Comparison of ENCODE assay signal across 9 mouse cellular contexts in the genomic region with DNA sequence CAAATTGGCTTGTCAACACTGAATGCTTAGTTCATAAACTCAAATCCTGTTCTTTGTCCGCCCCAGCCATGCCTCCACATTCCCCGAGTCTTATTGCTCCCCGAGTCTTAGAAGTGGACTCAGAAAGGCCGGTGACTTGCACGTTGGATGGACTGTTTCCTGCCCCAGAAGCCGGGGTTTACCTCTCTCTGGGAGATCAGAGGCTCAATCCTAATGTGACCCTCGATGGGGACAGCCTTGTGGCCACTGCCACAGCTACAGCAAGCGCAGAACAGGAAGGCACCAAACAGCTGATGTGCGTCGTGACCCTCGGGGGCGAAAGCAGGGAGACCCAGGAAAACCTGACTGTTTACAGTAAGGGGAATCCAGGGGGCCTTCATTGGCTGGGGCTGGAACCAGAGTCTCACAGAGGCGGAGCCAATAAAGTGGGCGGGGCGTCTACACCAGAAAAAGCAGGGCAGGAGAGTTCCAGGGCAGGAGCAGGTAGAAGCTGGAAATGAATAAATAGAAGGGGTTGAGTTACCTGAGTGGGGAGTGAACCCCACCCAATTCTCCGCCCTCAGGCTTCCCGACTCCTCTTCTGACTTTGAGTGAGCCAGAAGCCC. TPM values are rescaled to one million over a fixed set of nuclear protein-coding genes. Genes with fewer than 3 reads are reported as not detected.
DNase-seq lines count a peak whose midpoint lies in the region; ATAC-seq and TF ChIP-seq lines count a peak whose summit lies in the region.
"Had no signal": no experiment of that assay in that cellular context is flagged by ENCODE, and none has a peak within 500 bp of the region (broad histone marks: within the 10 kb centered on the region; RNA-seq: fewer than 3 reads in every experiment).

No protein-coding gene starts in this region.

- H3K27ac ChIP-seq in forebrain, postnatal 0 days (ENCODE audit: low read depth, low read length): no peak overlapping the region
- H3K27ac ChIP-seq in forebrain, embryonic 16.5 days (ENCODE audit: low read length): no peak overlapping the region
- H3K27ac ChIP-seq in midbrain, embryonic 11.5 days (ENCODE audit: low read depth, low read length): no peak overlapping the region
- no peak overlapping the region for H3K27ac ChIP-seq in midbrain, embryonic 14.5 days (replicated peaks; ENCODE audit: low read depth, low read length)
- H3K27ac ChIP-seq in stomach, embryonic 15.5 days: no peak overlapping the region

- H3K4me3 ChIP-seq in forebrain, postnatal 0 days (ENCODE audit: low read depth, low read length): no peak overlapping the region
- no peak overlapping the region for H3K4me3 ChIP-seq in forebrain, embryonic 16.5 days (replicated peaks; ENCODE audit: low read length)
- no peak overlapping the region for H3K4me3 ChIP-seq in midbrain, embryonic 11.5 days (ENCODE audit: low read depth, low read length)
- no peak overlapping the region for H3K4me3 ChIP-seq in midbrain, embryonic 14.5 days (replicated peaks; ENCODE audit: low read depth, low read length)
- no peak overlapping the region for H3K4me3 ChIP-seq in stomach, embryonic 15.5 days (replicated peaks)
- H3K4me3 ChIP-seq: heart, embryonic 12.5 days had no signal

- TF ChIP-seq CTCF in forebrain, postnatal 0 days (IDR thresholded peaks at IDR 0.05; ENCODE audit: low read depth): no peak

- no peaks in the 10 kb centered on the region for H3K36me3 ChIP-seq in forebrain, postnatal 0 days (ENCODE audit: insufficient read depth)
- H3K36me3 ChIP-seq in forebrain, embryonic 16.5 days (ENCODE audit: control insufficient read depth, insufficient read depth): no peaks in the 10 kb centered on the region
- no peaks in the 10 kb centered on the region for H3K36me3 ChIP-seq in midbrain, embryonic 11.5 days (ENCODE audit: control insufficient read depth, insufficient read depth, low read length)
- no peaks in the 10 kb centered on the region for H3K36me3 ChIP-seq in midbrain, embryonic 14.5 days (ENCODE audit: control insufficient read depth, insufficient read depth, low read length)
- H3K36me3 ChIP-seq in stomach, embryonic 15.5 days: no peaks in the 10 kb centered on the region
- H3K36me3 ChIP-seq: heart, embryonic 12.5 days had no signal

- no peak overlapping the region for H3K9ac ChIP-seq in forebrain, postnatal 0 days
- no peak overlapping the region for H3K9ac ChIP-seq in forebrain, embryonic 16.5 days (replicated peaks; ENCODE audit: low read depth, low read length)
- no peak overlapping the region for H3K9ac ChIP-seq in midbrain, embryonic 11.5 days (ENCODE audit: low read length)
- no peak overlapping the region for H3K9ac ChIP-seq in midbrain, embryonic 14.5 days (replicated peaks; ENCODE audit: low read length)
- H3K9ac ChIP-seq in stomach, embryonic 15.5 days: no peak overlapping the region
- H3K9ac ChIP-seq: heart, embryonic 12.5 days had no signal

- H3K9me3 ChIP-seq in forebrain, postnatal 0 days (ENCODE audit: low read length): no peaks in the 10 kb centered on the region
- H3K9me3 ChIP-seq in forebrain, embryonic 16.5 days (ENCODE audit: control insufficient read depth, low read length): no peaks in the 10 kb centered on the region
- no peaks in the 10 kb centered on the region for H3K9me3 ChIP-seq in midbrain, embryonic 11.5 days (ENCODE audit: control insufficient read depth, low read length)
- no peaks in the 10 kb centered on the region for H3K9me3 ChIP-seq in midbrain, embryonic 14.5 days (ENCODE audit: control insufficient read depth, low read length)
- H3K9me3 ChIP-seq in stomach, embryonic 15.5 days: no peaks in the 10 kb centered on the region

- no peak for ATAC-seq in forebrain, postnatal 0 days
- no peak for ATAC-seq in forebrain, embryonic 16.5 days
- no peak for ATAC-seq in midbrain, embryonic 11.5 days (ENCODE audit: low FRiP score)
- ATAC-seq in midbrain, embryonic 14.5 days (ENCODE audit: low FRiP score, low TSS enrichment): no peak
- ATAC-seq in stomach, embryonic 15.5 days (ENCODE audit: insufficient read depth, low FRiP score, low read depth): no peak

- peaks cover 13% of the 10 kb centered on the region for H3K4me1 ChIP-seq in forebrain, postnatal 0 days (ENCODE audit: insufficient read depth)
- peaks cover 51% of the 10 kb centered on the region for H3K4me1 ChIP-seq in forebrain, embryonic 16.5 days (replicated peaks; ENCODE audit: control insufficient read depth, insufficient read depth, low read length)
- peaks cover 32% of the 10 kb centered on the region for H3K4me1 ChIP-seq in midbrain, embryonic 11.5 days (ENCODE audit: control insufficient read depth, insufficient read depth, low read length)
- H3K4me1 ChIP-seq in midbrain, embryonic 14.5 days (ENCODE audit: control insufficient read depth, insufficient read depth, low read length): peaks cover 21% of the 10 kb centered on the region
- H3K4me1 ChIP-seq in stomach, embryonic 15.5 days: peaks cover 51% of the 10 kb centered on the region

- peaks cover 64% of the 10 kb centered on the region for H3K27me3 ChIP-seq in forebrain, postnatal 0 days (ENCODE audit: insufficient read depth, low read length)
- H3K27me3 ChIP-seq in forebrain, embryonic 16.5 days (replicated peaks; ENCODE audit: control insufficient read depth, insufficient read depth, low read length): peaks cover 87% of the 10 kb centered on the region
- H3K27me3 ChIP-seq in midbrain, embryonic 11.5 days (ENCODE audit: control insufficient read depth, insufficient read depth, low read length): peaks cover 96% of the 10 kb centered on the region
- H3K27me3 ChIP-seq in midbrain, embryonic 14.5 days (ENCODE audit: control insufficient read depth, insufficient read depth, low read length): peaks cover 99% of the 10 kb centered on the region
- H3K27me3 ChIP-seq in stomach, embryonic 15.5 days (replicated peaks): peaks cover 84% of the 10 kb centered on the region

- 0 out of 2 replicates have a peak overlapping the region, but pooled peaks have one; percentile 2 for H3K4me2 ChIP-seq in forebrain, postnatal 0 days (ENCODE audit: low read depth)
- no peak overlapping the region for H3K4me2 ChIP-seq in forebrain, embryonic 16.5 days (ENCODE audit: low read length)
- no peak overlapping the region for H3K4me2 ChIP-seq in midbrain, embryonic 11.5 days
- H3K4me2 ChIP-seq in midbrain, embryonic 14.5 days (ENCODE audit: low read length): no peak overlapping the region
- 0 out of 2 replicates have a peak overlapping the region, but pooled peaks have one; percentile 13 for H3K4me2 ChIP-seq in stomach, embryonic 15.5 days

- DNase-seq in forebrain, postnatal 0 days: no peak
- peak; percentile 89 for DNase-seq in midbrain, embryonic 11.5 days (ENCODE audit: low spot score, missing footprints)
- DNase-seq in midbrain, embryonic 14.5 days: no peak
- DNase-seq in kidney, postnatal 4 days: peak; percentile 57 to 62
- no peak for DNase-seq in adrenal gland, adult 8-10 months
- no peak for DNase-seq in layer of hippocampus, adult 9-11 months

- 7% methylated on average over 17 of the region's 17 CpGs for WGBS in forebrain, postnatal 0 days
- 4% methylated on average over 17 of the region's 17 CpGs for WGBS in forebrain, embryonic 16.5 days
- WGBS in midbrain, embryonic 11.5 days: 3% methylated on average over 17 of the region's 17 CpGs
- 3% methylated on average over 17 of the region's 17 CpGs for WGBS in midbrain, embryonic 14.5 days
- WGBS in stomach, embryonic 15.5 days: 5% methylated on average over 17 of the region's 17 CpGs

RNA-seq across cellular contexts. Expression of gene Icam5, which starts 2.7 kb away (rescaled TPM):
- total RNA-seq in forebrain, postnatal 0 days (2014; rRNA removed): 17.2 and 19.4 TPM in 2 replicates
- 8.2 and 10.3 TPM in 2 replicates for polyA plus RNA-seq in forebrain, postnatal 0 days (2015; fragmentation: Nextera tagmentation; extraction: Ambion mirVana)
- polyA plus RNA-seq in forebrain, embryonic 16.5 days (2015; fragmentation: Nextera tagmentation; extraction: Ambion mirVana): 2.3 and 2.4 TPM in 2 replicates
- not detected in 2 replicates for polyA plus RNA-seq in midbrain, embryonic 11.5 days (2014; fragmentation: Nextera tagmentation; extraction: Ambion mirVana)
- 0.71 and 1.0 TPM in 2 replicates for polyA plus RNA-seq in midbrain, embryonic 14.5 days (2014; fragmentation: Nextera tagmentation; extraction: Ambion mirVana)
- 0.05 and 0.21 TPM in 2 replicates for polyA plus RNA-seq in stomach, embryonic 15.5 days (2015; fragmentation: Nextera tagmentation; extraction: Ambion mirVana)
- under 1 TPM; 0.23 to 0.94 (median 0.50) TPM for total RNA-seq in adrenal gland, adult 8-10 months (2022)
- polyA plus RNA-seq: heart, embryonic 12.5 days had no signal

RNA-seq across cellular contexts. Expression of gene Icam4, which starts 5.4 kb away (rescaled TPM):
- not detected in 2 replicates for total RNA-seq in forebrain, postnatal 0 days (2014; rRNA removed)
- polyA plus RNA-seq in forebrain, postnatal 0 days (2015; fragmentation: Nextera tagmentation; extraction: Ambion mirVana): not detected in 2 replicates
- not detected in 2 replicates for polyA plus RNA-seq in forebrain, embryonic 16.5 days (2015; fragmentation: Nextera tagmentation; extraction: Ambion mirVana)
- 5.4 and 9.2 TPM in 2 replicates for polyA plus RNA-seq in midbrain, embryonic 11.5 days (2014; fragmentation: Nextera tagmentation; extraction: Ambion mirVana)
- not detected in 2 replicates for polyA plus RNA-seq in midbrain, embryonic 14.5 days (2014; fragmentation: Nextera tagmentation; extraction: Ambion mirVana)
- polyA plus RNA-seq in stomach, embryonic 15.5 days (2015; fragmentation: Nextera tagmentation; extraction: Ambion mirVana): 6.6 and 16.2 TPM in 2 replicates
- total RNA-seq in adrenal gland, adult 8-10 months (2022): 1 to 10 TPM; 1.6 to 7.8 (median 5.4) TPM

RNA-seq across cellular contexts. Expression of gene Icam1, which starts 18.8 kb away (rescaled TPM):
- 3.2 and 3.7 TPM in 2 replicates for total RNA-seq in forebrain, postnatal 0 days (2014; rRNA removed)
- 3.1 and 3.6 TPM in 2 replicates for polyA plus RNA-seq in forebrain, postnatal 0 days (2015; fragmentation: Nextera tagmentation; extraction: Ambion mirVana)
- polyA plus RNA-seq in forebrain, embryonic 16.5 days (2015; fragmentation: Nextera tagmentation; extraction: Ambion mirVana): 3.3 and 4.5 TPM in 2 replicates
- polyA plus RNA-seq in midbrain, embryonic 11.5 days (2014; fragmentation: Nextera tagmentation; extraction: Ambion mirVana): 3.9 and 4.0 TPM in 2 replicates
- 1.7 and 4.1 TPM in 2 replicates for polyA plus RNA-seq in midbrain, embryonic 14.5 days (2014; fragmentation: Nextera tagmentation; extraction: Ambion mirVana)
- 10.9 and 11.3 TPM in 2 replicates for polyA plus RNA-seq in stomach, embryonic 15.5 days (2015; fragmentation: Nextera tagmentation; extraction: Ambion mirVana)
- total RNA-seq in adrenal gland, adult 8-10 months (2022): 10 to 100 TPM; 14.9 to 33.1 (median 22.2) TPM

RNA-seq across cellular contexts. Expression of gene Mrpl4, which starts 32.0 kb away (rescaled TPM):
- total RNA-seq in forebrain, postnatal 0 days (2014; rRNA removed): 59.9 and 77.8 TPM in 2 replicates
- polyA plus RNA-seq in forebrain, postnatal 0 days (2015; fragmentation: Nextera tagmentation; extraction: Ambion mirVana): 101 and 111 TPM in 2 replicates
- 109 and 113 TPM in 2 replicates for polyA plus RNA-seq in forebrain, embryonic 16.5 days (2015; fragmentation: Nextera tagmentation; extraction: Ambion mirVana)
- 120 and 121 TPM in 2 replicates for polyA plus RNA-seq in midbrain, embryonic 11.5 days (2014; fragmentation: Nextera tagmentation; extraction: Ambion mirVana)
- 98.6 and 112 TPM in 2 replicates for polyA plus RNA-seq in midbrain, embryonic 14.5 days (2014; fragmentation: Nextera tagmentation; extraction: Ambion mirVana)
- 129 and 133 TPM in 2 replicates for polyA plus RNA-seq in stomach, embryonic 15.5 days (2015; fragmentation: Nextera tagmentation; extraction: Ambion mirVana)
- total RNA-seq in adrenal gland, adult 8-10 months (2022): 100 to 1,000 TPM; 124 to 131 (median 129) TPM

RNA-seq across cellular contexts. Expression of gene Zglp1, which starts 32.3 kb away (rescaled TPM):
- total RNA-seq in forebrain, postnatal 0 days (2014; rRNA removed): not detected in 2 replicates
- 0.56 and 0.84 TPM in 2 replicates for polyA plus RNA-seq in forebrain, postnatal 0 days (2015; fragmentation: Nextera tagmentation; extraction: Ambion mirVana)
- 0.25 and 1.7 TPM in 2 replicates for polyA plus RNA-seq in forebrain, embryonic 16.5 days (2015; fragmentation: Nextera tagmentation; extraction: Ambion mirVana)
- polyA plus RNA-seq in midbrain, embryonic 11.5 days (2014; fragmentation: Nextera tagmentation; extraction: Ambion mirVana): 0.86 and 2.1 TPM in 2 replicates
- polyA plus RNA-seq in midbrain, embryonic 14.5 days (2014; fragmentation: Nextera tagmentation; extraction: Ambion mirVana): 1.5 and 1.6 TPM in 2 replicates
- polyA plus RNA-seq in stomach, embryonic 15.5 days (2015; fragmentation: Nextera tagmentation; extraction: Ambion mirVana): 0.73 TPM in 1 of 2 replicates, not detected in the other
- total RNA-seq in adrenal gland, adult 8-10 months (2022): under 1 TPM in 1 of 4 experiments, not detected in 3; 0.70 TPM

Comparison
In these comparisons a context has a peak if more than half of its experiments do, and no peak if none do; other contexts are left out.
1. DNase-seq: peak in midbrain, embryonic 11.5 days (single experiment) and kidney, postnatal 4 days (2 of 2); none in forebrain, postnatal 0 days (single experiment), midbrain, embryonic 14.5 days (single experiment), adrenal gland, adult 8-10 months (single experiment) and layer of hippocampus, adult 9-11 months (single experiment).
2. H3K4me2 ChIP-seq: peak in forebrain, postnatal 0 days (single experiment) and stomach, embryonic 15.5 days (single experiment); none in forebrain, embryonic 16.5 days (single experiment), midbrain, embryonic 11.5 days (single experiment) and midbrain, embryonic 14.5 days (single experiment).